Comparison of ENCODE assay signal across 14 mouse cellular contexts in genomic region chr14:31964076-31964475, GRCm38 (mm10).
DNase-seq lines count a peak whose midpoint lies in the region; ATAC-seq and TF ChIP-seq lines count a peak whose summit lies in the region.
"Had no signal": no experiment of that assay in that cellular context is flagged by ENCODE, and none has a peak within 500 bp of the region (broad histone marks: within the 10 kb centered on the region; RNA-seq: fewer than 3 reads in every experiment).

No protein-coding gene starts in this region.

- no peak overlapping the region for H3K9ac ChIP-seq in heart, embryonic 14.5 days (ENCODE audit: low read length)
- H3K9ac ChIP-seq in intestine, embryonic 14.5 days (ENCODE audit: low read length), result no peak overlapping the region
- H3K9ac ChIP-seq: hindbrain, embryonic 13.5 days; neural tube, embryonic 13.5 days had no signal

- intact Hi-C loops in heart, postnatal 25 days (cut with DNase I), result no loop called here

- no peaks in the 10 kb centered on the region for H3K9me3 ChIP-seq in heart, embryonic 14.5 days (ENCODE audit: control insufficient read depth, low read length)
- no peaks in the 10 kb centered on the region for H3K9me3 ChIP-seq in intestine, embryonic 14.5 days (ENCODE audit: control insufficient read depth, low read length)
- H3K9me3 ChIP-seq: hindbrain, embryonic 13.5 days; neural tube, embryonic 13.5 days had no signal

- peak overlapping the region; percentile 29 to 42; a peak in 3 of 4 replicates for H3K27ac ChIP-seq in heart, embryonic 14.5 days (replicated peaks in 1 of 2; ENCODE audit: control insufficient read depth in 1 of 2, insufficient read depth in 1 of 2, low read depth in 2 of 2, low read length in 2 of 2)
- H3K27ac ChIP-seq in testis, adult 2 months (ENCODE audit: control insufficient read depth, insufficient read depth, low read depth, low read length), result peak overlapping the region; percentile 69
- H3K27ac ChIP-seq in intestine, embryonic 14.5 days (ENCODE audit: low read depth), result peak overlapping the region; percentile 33; the same call in 1 of the 2 replicates
- H3K27ac ChIP-seq: hindbrain, embryonic 13.5 days; macrophage; neural tube, embryonic 13.5 days had no signal

- TF ChIP-seq POLR2A in testis, adult 2 months (IDR thresholded peaks at IDR 0.05; ENCODE audit: control insufficient read depth, low read depth, low read length), result no peak

- no peak for ATAC-seq in heart, embryonic 14.5 days (ENCODE audit: insufficient number of reproducible peaks, insufficient read depth, low FRiP score, low read depth)
- ATAC-seq in intestine, embryonic 14.5 days (replicated peaks; ENCODE audit: low FRiP score, low TSS enrichment, low read depth), result no peak
- ATAC-seq: activated CD4-positive, CD25-positive, alpha-beta regulatory T cell, adult 4 months; forebrain, embryonic 14.5 days; midbrain, embryonic 16.5 days had no signal

- no peak overlapping the region for H3K4me3 ChIP-seq in heart, embryonic 14.5 days (ENCODE audit: control insufficient read depth in 1 of 2, insufficient read depth in 1 of 2, low read depth in 1 of 2, low read length in 2 of 2)
- H3K4me3 ChIP-seq in testis, adult 2 months (ENCODE audit: control insufficient read depth, low read depth, low read length), result no peak overlapping the region
- H3K4me3 ChIP-seq in intestine, embryonic 14.5 days (ENCODE audit: low read depth, low read length), result no peak overlapping the region
- H3K4me3 ChIP-seq: hindbrain, embryonic 13.5 days; neural tube, embryonic 13.5 days had no signal

- H3K36me3 ChIP-seq in heart, embryonic 14.5 days (ENCODE audit: control insufficient read depth, insufficient read depth, low read length), result no peaks in the 10 kb centered on the region
- no peaks in the 10 kb centered on the region for H3K36me3 ChIP-seq in testis, adult 2 months (ENCODE audit: control insufficient read depth, insufficient read depth, low read length)
- no peaks in the 10 kb centered on the region for H3K36me3 ChIP-seq in intestine, embryonic 14.5 days (ENCODE audit: control insufficient read depth, insufficient read depth, low read length)
- H3K36me3 ChIP-seq: hindbrain, embryonic 13.5 days; neural tube, embryonic 13.5 days had no signal

- TF ChIP-seq CTCF in testis, adult 2 months (IDR thresholded peaks at IDR 0.05; ENCODE audit: control insufficient read depth, insufficient read depth, insufficient replicate concordance, low read depth, low read length), result no peak

- 6% methylated on average over 2 of the region's 2 CpGs for WGBS in heart, embryonic 14.5 days
- WGBS in intestine, embryonic 14.5 days, result 33% methylated on average over 2 of the region's 2 CpGs

- peaks cover 4 to 11% of the 10 kb centered on the region in 2 experiments; a peak in 2 of 4 replicates for H3K4me1 ChIP-seq in heart, embryonic 14.5 days (ENCODE audit: control insufficient read depth in 2 of 2, insufficient read depth in 2 of 2, low read length in 2 of 2)
- H3K4me1 ChIP-seq in testis, adult 2 months (ENCODE audit: control insufficient read depth, insufficient read depth, low read length), result peaks cover 3% of the 10 kb centered on the region
- H3K4me1 ChIP-seq in intestine, embryonic 14.5 days (replicated peaks; ENCODE audit: control insufficient read depth, insufficient read depth, low read length), result peaks cover 11% of the 10 kb centered on the region
- H3K4me1 ChIP-seq: hindbrain, embryonic 13.5 days; neural tube, embryonic 13.5 days had no signal

- DNase-seq in heart, postnatal 25 days (ENCODE audit: low spot score), result no peak
- DNase-seq in testis, postnatal 14 days (ENCODE audit: low spot score), result no peak
- DNase-seq in intestine, embryonic 14.5 days (ENCODE audit: low spot score), result no peak
- no peak for DNase-seq in kidney, postnatal 25 days
- no peak for DNase-seq in spleen, adult 18-20 months
- DNase-seq: cerebellum, postnatal 36 days had no signal

- H3K4me2 ChIP-seq in heart, embryonic 14.5 days (ENCODE audit: low read length), result no peak overlapping the region
- H3K4me2 ChIP-seq in intestine, embryonic 14.5 days (ENCODE audit: low read length), result no peak overlapping the region
- H3K4me2 ChIP-seq: hindbrain, embryonic 13.5 days; neural tube, embryonic 13.5 days had no signal

- no peaks in the 10 kb centered on the region for H3K27me3 ChIP-seq in heart, embryonic 14.5 days (ENCODE audit: control insufficient read depth, insufficient read depth, low read length)
- H3K27me3 ChIP-seq in testis, adult 2 months (ENCODE audit: control insufficient read depth, insufficient read depth, low read length), result no peaks in the 10 kb centered on the region
- no peaks in the 10 kb centered on the region for H3K27me3 ChIP-seq in intestine, embryonic 14.5 days (replicated peaks; ENCODE audit: control insufficient read depth, insufficient read depth, low read length)
- H3K27me3 ChIP-seq: hindbrain, embryonic 13.5 days; neural tube, embryonic 13.5 days had no signal
